Mouse (Mus musculus): ENCODE results near the gene Psen2. TPM values are rescaled to one million over a fixed set of nuclear protein-coding genes. Genes with fewer than 3 reads are reported as not detected.

The Psen2 gene
- polyA plus RNA-seq, 1 experiment from 2014 or later, result 7.3 TPM

- Histone ChIP-seq H3K27ac (no peak overlapping the region), H3K9ac (no peak overlapping the region), H3K27me3 (peaks cover 21% of the 10 kb centered on the region), H3K4me1 (peaks cover 12% of the 10 kb centered on the region), H3K4me2 (no peak overlapping the region), H3K36me3 (ENCODE audit: poor library complexity, severe bottlenecking) (no peaks in the 10 kb centered on the region), H3K9me3 (replicated peaks) (no peaks in the 10 kb centered on the region), H3K4me3 (no peak overlapping the region)
- 71% methylated on average over 7 of the region's 7 CpGs for WGBS
- no peak for ATAC-seq
Measured at GRCm38 (mm10) chr1:180191651-180192220, 71.5 kb downstream of the Psen2 start.

DNA sequence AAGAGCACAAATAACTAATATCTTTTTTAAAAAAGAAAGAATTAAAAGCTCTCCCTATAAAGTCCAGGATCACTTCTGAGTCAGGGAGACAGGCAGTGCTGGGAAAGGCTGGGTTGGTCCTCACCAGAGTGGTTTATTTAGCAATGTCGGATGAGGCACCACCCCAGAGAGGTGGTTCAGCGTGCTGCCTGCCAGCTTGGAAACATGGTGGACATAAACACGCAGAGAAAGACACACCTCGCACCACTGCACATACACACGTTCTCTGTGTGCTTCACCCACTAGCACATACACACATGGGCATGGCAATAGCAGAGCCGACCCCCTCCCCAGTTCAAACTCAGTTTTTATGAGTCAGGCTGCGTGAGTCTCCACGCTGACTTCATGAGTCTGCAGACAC is 72.1 kb downstream of the Psen2 start:
- H3K27me3 ChIP-seq, result peaks cover 21% of the 10 kb centered on the region
- WGBS, result 85% methylated on average over 8 of the region's 8 CpGs
- ATAC-seq, result no peak

GRCm38 (mm10) chr1:180188951-180189350 is 74.3 kb downstream of the Psen2 start:
- no peaks in the 10 kb centered on the region for H3K36me3 ChIP-seq (ENCODE audit: poor library complexity, severe bottlenecking)
- peaks cover 8% of the 10 kb centered on the region; the same call in 1 of the 2 replicates for H3K27me3 ChIP-seq
- 93% methylated on average over 4 of the region's 4 CpGs for WGBS
- no peaks in the 10 kb centered on the region for H3K9me3 ChIP-seq (replicated peaks)
- ATAC-seq, result no peak
- H3K9ac ChIP-seq, result no peak overlapping the region
- H3K27ac ChIP-seq, result no peak overlapping the region
- no peak overlapping the region for H3K4me3 ChIP-seq
- H3K4me2 ChIP-seq, result no peak overlapping the region
- H3K4me1 ChIP-seq, result no peaks in the 10 kb centered on the region

More for the DNA sequence above, 72.1 kb downstream of the Psen2 start:
- Histone ChIP-seq H3K27ac (no peak overlapping the region), H3K4me3 (no peak overlapping the region), H3K4me2 (no peak overlapping the region), H3K4me1 (peaks cover 7% of the 10 kb centered on the region), H3K9ac (no peak overlapping the region), H3K9me3 (replicated peaks) (no peaks in the 10 kb centered on the region), H3K36me3 (ENCODE audit: poor library complexity, severe bottlenecking) (no peaks in the 10 kb centered on the region)

DNA sequence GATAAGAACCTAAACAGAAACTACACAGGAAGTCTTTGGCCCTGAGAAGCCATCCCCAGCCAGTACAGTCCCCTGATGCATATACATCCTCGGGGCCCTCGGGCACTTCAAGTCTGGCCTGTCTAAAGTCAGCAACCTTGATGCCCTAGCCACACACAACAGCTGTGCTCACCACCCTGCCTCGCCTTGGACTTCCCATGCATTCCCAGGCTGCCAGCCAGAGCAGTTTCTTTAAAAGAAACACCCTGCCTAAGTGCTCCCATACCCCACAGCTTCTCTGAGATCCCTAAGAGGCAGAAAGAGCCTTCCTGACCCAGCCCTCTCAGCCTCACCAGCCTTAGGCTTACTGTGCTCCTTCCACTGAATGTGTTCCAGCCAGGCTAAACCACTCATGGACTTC is 76.9 kb downstream of the Psen2 start:
- Histone ChIP-seq H3K9ac (no peak overlapping the region), H3K27ac (no peak overlapping the region), H3K4me1 (no peaks in the 10 kb centered on the region), H3K4me3 (no peak overlapping the region), H3K36me3 (ENCODE audit: poor library complexity, severe bottlenecking) (no peaks in the 10 kb centered on the region), H3K9me3 (replicated peaks) (no peaks in the 10 kb centered on the region), H3K27me3 (no peaks in the 10 kb centered on the region), H3K4me2 (no peak overlapping the region)
- no peak for ATAC-seq
- WGBS, result 82% methylated on average over 3 of the region's 3 CpGs

DNA sequence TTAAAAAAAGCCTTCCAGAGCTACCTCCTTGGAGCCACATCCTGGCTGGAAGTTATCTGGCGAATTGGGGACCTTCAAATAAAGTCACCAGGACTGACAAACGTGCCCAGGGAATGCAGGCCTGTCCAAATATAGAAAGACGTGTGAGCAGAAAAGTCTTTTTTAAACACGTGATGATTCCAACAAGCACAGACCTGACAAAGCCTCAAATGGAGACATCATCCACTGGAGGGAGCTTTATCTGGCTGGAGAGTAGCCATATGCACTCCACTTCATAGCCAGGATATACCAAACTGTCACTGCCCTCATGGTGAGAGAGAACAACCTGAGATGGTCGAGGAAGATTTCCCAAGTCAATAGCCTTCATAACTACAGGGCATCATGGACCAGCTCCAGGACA is 77.4 kb downstream of the Psen2 start:
- no peak overlapping the region for H3K4me2 ChIP-seq
- H3K4me3 ChIP-seq, result no peak overlapping the region
- H3K9ac ChIP-seq, result no peak overlapping the region
- no peak overlapping the region for H3K27ac ChIP-seq
- H3K4me1 ChIP-seq, result no peaks in the 10 kb centered on the region
- ATAC-seq, result no peak
- 66% methylated on average over 5 of the region's 5 CpGs for WGBS
- no peaks in the 10 kb centered on the region for H3K9me3 ChIP-seq (replicated peaks)
- no peaks in the 10 kb centered on the region for H3K27me3 ChIP-seq
- no peaks in the 10 kb centered on the region for H3K36me3 ChIP-seq (ENCODE audit: poor library complexity, severe bottlenecking)

DNA sequence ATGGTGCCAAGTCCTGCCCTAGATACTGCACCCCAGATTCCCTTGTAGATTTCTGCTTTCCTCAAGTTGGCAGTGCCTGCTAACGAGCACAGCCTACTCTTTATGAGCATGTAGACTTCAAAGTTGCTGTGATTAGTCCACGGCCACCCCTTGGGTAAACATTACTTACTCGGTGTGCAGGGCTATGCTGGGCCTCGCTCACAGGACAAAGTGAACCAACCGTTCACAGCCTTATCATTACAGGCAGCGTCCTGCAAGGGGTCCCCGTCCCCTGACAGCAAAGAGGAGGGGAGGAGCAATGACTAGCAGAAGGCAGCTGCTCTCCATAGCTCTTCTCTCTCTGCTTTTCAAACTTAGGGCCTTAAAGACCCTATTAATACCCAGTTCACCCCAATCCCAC is 78.5 kb downstream of the Psen2 start:
- no peak for ATAC-seq
- no peak overlapping the region for H3K4me2 ChIP-seq
- no peak overlapping the region for H3K4me3 ChIP-seq
- no peaks in the 10 kb centered on the region for H3K9me3 ChIP-seq (replicated peaks)
- 54% methylated on average over 7 of the region's 7 CpGs for WGBS
- no peak overlapping the region for H3K9ac ChIP-seq
- no peaks in the 10 kb centered on the region for H3K27me3 ChIP-seq
- H3K4me1 ChIP-seq, result no peaks in the 10 kb centered on the region
- no peak overlapping the region for H3K27ac ChIP-seq
- H3K36me3 ChIP-seq (ENCODE audit: poor library complexity, severe bottlenecking), result no peaks in the 10 kb centered on the region

DNA sequence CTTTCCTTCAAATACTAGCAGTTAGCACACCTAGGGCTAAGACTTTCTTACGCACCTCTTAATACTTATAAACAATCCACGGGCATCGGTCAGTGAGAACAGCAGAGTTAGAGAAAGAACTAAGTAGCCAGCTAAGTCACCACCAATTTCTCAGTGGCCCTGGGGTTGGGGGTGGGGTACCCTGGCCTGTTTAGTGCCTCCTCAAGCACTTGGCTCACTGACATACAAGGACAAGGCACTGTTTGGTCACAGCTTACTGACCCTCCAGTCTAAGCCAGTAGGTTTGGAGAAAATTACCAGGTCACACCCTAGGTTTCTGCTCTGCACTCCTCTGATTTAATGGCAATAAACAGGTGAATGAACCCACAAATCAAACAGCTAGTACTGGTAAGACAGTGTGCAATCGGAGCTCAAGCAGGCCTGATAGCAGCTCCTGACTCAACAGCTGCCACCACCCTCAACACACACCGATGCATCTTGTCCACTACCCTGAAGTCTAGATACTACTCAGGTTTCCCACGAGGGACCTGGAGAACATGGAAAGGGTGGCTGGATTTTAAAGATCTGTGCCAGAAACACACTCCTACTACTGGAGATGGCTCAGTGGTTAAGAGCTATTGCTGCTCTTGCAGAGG is 79.6 kb downstream of the Psen2 start:
- H3K4me2 ChIP-seq, result no peak overlapping the region
- WGBS, result 90% methylated on average over 6 of the region's 6 CpGs
- ATAC-seq, result no peak
- no peak overlapping the region for H3K4me3 ChIP-seq
- no peak overlapping the region for H3K27ac ChIP-seq
- H3K9me3 ChIP-seq (replicated peaks), result no peaks in the 10 kb centered on the region
- no peaks in the 10 kb centered on the region for H3K4me1 ChIP-seq
- H3K36me3 ChIP-seq (ENCODE audit: poor library complexity, severe bottlenecking), result no peaks in the 10 kb centered on the region
- H3K9ac ChIP-seq, result no peak overlapping the region
- no peaks in the 10 kb centered on the region for H3K27me3 ChIP-seq

DNA sequence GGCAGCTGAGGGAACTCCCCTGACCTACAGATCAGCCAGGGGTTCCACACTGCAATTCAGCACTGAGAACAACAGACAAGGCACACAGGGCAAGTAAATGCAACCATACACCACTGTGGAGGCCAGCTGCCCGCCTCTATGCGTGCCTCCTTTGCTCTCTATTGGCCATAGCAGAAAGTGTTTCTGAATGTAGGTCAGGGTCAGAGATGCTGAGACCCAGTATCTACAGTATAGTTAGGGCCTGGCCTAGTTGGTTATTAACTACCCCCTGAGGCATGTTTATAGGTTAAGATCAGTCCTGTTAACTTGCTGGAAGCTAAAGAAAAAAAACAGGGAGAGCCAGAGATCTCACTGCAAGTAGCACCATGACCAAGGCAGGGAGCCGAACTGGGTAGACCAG is 80.5 kb downstream of the Psen2 start:
- Histone ChIP-seq H3K9me3 (replicated peaks) (no peaks in the 10 kb centered on the region), H3K9ac (no peak overlapping the region), H3K27me3 (no peaks in the 10 kb centered on the region), H3K4me1 (no peaks in the 10 kb centered on the region), H3K36me3 (ENCODE audit: poor library complexity, severe bottlenecking) (no peaks in the 10 kb centered on the region), H3K4me2 (no peak overlapping the region), H3K27ac (no peak overlapping the region), H3K4me3 (no peak overlapping the region)
- ATAC-seq, result no peak
- WGBS, result 71% methylated on average over 3 of the region's 3 CpGs

DNA sequence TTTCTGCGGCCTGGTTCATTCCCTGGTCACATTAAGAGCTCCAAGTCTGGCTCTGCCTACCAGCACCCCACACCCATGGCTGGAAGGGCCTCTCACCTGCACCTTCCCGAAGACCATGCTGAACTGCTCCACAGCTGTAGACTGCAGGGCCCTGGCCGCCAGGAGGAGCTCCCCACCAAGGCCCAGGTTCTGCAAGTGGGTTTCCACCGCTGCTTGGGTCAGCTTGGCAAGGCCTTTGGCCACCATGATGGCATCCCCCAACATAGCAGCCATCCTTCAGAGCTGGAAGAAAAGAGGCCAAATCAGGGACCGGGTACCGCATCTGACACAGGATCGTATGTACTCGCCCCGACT is 81.3 kb downstream of the Psen2 start:
- Histone ChIP-seq H3K36me3 (ENCODE audit: poor library complexity, severe bottlenecking) (no peaks in the 10 kb centered on the region), H3K9me3 (replicated peaks) (no peaks in the 10 kb centered on the region), H3K4me2 (no peak overlapping the region), H3K4me1 (no peaks in the 10 kb centered on the region), H3K27me3 (no peaks in the 10 kb centered on the region), H3K9ac (no peak overlapping the region), H3K4me3 (no peak overlapping the region), H3K27ac (no peak overlapping the region)
- WGBS, result 87% methylated on average over 9 of the region's 9 CpGs
- no peak for ATAC-seq

DNA sequence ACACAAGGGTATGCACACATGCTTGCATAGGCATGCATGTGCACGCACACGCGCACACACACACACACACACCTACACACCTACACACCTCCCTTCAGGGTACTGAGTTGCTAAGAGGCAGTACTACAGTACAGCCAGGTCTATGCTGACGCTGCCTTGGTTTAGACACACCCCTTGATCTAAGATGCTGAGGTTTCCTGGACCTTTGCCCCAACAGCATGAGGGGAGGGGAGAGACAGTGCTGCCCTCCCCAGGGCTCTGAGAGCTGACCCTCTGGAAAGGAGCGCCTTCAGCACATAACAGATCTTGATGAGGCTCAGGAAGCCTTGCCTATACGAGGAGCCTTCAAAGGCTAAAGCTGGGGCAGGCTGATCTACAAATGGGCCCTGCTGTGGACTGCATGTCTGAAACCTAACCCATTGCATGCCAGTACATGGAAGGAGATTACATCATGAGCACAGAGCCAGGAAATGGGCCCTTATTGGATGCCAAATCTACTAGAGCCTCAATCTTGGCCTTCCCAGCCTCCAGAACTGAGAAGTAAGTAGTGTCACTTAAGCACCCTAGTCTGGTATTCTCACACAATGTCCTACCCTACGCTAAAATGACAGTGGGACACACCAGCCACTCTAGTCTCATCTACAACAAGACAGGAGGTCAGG is 81.8 kb downstream of the Psen2 start:
- H3K4me1 ChIP-seq, result no peaks in the 10 kb centered on the region
- H3K4me3 ChIP-seq, result no peak overlapping the region
- H3K9me3 ChIP-seq (replicated peaks), result no peaks in the 10 kb centered on the region
- no peak for ATAC-seq
- no peak overlapping the region for H3K9ac ChIP-seq
- H3K27ac ChIP-seq, result no peak overlapping the region
- no peaks in the 10 kb centered on the region for H3K27me3 ChIP-seq
- H3K36me3 ChIP-seq (ENCODE audit: poor library complexity, severe bottlenecking), result no peaks in the 10 kb centered on the region
- no peak overlapping the region for H3K4me2 ChIP-seq
- 85% methylated on average over 7 of the region's 7 CpGs for WGBS

DNA sequence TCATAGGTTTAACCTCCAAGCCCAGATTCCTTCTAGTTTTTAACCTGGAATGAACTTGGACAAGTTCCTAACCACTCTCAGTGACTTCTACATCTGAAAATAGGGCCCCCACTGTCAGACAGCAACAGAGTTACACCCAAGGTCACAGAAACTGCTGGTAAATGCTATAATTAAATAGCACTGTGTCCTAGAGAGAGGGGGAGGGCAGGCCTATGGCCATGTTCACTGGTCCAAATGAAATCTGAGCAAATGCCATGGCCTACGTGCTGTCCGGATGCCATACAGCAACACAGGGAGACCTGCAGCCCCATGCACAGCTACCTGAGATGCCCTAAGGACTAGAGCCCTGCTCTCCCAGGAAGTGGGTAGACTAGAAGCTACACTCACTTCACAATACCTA is 83.4 kb downstream of the Psen2 start:
- ATAC-seq, result no peak
- Histone ChIP-seq H3K27me3 (no peaks in the 10 kb centered on the region), H3K36me3 (ENCODE audit: poor library complexity, severe bottlenecking) (no peaks in the 10 kb centered on the region), H3K27ac (no peak overlapping the region), H3K4me1 (no peaks in the 10 kb centered on the region), H3K4me2 (no peak overlapping the region), H3K9ac (no peak overlapping the region), H3K9me3 (replicated peaks) (no peaks in the 10 kb centered on the region), H3K4me3 (no peak overlapping the region)
- WGBS, result 94% methylated on average over 2 of the region's 2 CpGs

DNA sequence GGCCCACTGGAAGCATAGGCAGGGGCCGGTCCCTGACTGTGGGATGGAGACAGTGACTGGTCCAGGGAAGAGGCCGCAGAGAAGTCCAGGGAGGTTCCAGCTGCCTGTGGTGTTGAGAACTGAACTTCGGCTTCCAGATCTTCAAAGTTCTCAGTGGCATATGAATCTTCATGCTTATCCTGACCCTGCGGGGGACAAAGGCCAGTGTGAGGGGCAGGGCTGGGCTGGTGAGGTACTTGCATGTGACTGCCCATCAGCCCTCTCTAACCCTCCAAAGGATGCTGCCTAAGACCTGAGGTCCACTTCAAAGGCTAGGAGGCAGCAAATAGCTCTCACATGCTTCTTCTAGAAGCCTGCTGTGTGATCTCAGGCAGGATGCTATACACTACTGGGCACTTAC is 84.1 kb downstream of the Psen2 start:
- Histone ChIP-seq H3K9ac (no peak overlapping the region), H3K4me2 (no peak overlapping the region), H3K9me3 (replicated peaks) (no peaks in the 10 kb centered on the region), H3K27ac (no peak overlapping the region), H3K36me3 (ENCODE audit: poor library complexity, severe bottlenecking) (no peaks in the 10 kb centered on the region), H3K4me1 (no peaks in the 10 kb centered on the region), H3K27me3 (no peaks in the 10 kb centered on the region), H3K4me3 (no peak overlapping the region)
- ATAC-seq, result no peak
- 99% methylated on average over 4 of the region's 4 CpGs for WGBS

DNA sequence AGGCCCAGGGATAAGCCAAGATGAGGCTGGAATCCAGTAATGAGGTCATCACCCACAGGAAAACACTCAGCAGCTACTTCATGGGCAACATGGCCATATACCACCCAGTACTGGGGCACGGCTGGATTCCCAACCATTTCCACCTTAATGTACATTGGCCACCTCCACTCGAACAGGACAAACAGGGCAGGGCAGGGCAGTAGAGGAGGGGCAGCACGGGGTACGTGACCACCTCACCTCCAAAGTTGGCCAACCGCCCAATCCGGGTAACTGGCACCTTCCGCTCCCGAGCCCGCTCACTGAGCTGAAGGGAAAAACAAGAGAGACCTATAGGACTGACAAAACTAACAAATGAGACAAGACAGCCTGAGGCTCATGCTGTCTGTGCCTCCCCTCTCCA is 84.9 kb downstream of the Psen2 start:
- WGBS, result 88% methylated on average over 9 of the region's 9 CpGs
- Histone ChIP-seq H3K4me3 (no peak overlapping the region), H3K9me3 (replicated peaks) (no peaks in the 10 kb centered on the region), H3K27me3 (no peaks in the 10 kb centered on the region), H3K9ac (no peak overlapping the region), H3K27ac (no peak overlapping the region), H3K4me1 (no peaks in the 10 kb centered on the region), H3K36me3 (ENCODE audit: poor library complexity, severe bottlenecking) (no peaks in the 10 kb centered on the region), H3K4me2 (no peak overlapping the region)
- ATAC-seq, result no peak
